Mouse (Mus musculus): ENCODE results near the gene Vcam1. TPM values are rescaled to one million over a fixed set of nuclear protein-coding genes. Genes with fewer than 3 reads are reported as not detected.

The Vcam1 gene
- polyA plus RNA-seq, 1 experiment from 2014 or later: 106 TPM

GRCm38 (mm10) chr3:116148676-116149075 lies 19.2 kb upstream of the Vcam1 start:
- Histone ChIP-seq H3K4me2 (no peak overlapping the region), H3K27me3 (no peaks in the 10 kb centered on the region), H3K36me3 (no peaks in the 10 kb centered on the region), H3K4me3 (no peak overlapping the region), H3K4me1 (0 out of 2 replicates have a peak, but pooled peaks cover 2% of the 10 kb centered on the region), H3K9me3 (no peaks in the 10 kb centered on the region), H3K27ac (no peak overlapping the region), H3K9ac (no peak overlapping the region)
- 26% methylated on average over 9 of the region's 9 CpGs for WGBS
- no peak for ATAC-seq (ENCODE audit: borderline replicate concordance, extremely low read depth, low FRiP score, low TSS enrichment)

GRCm38 (mm10) chr3:116141226-116141625 lies 11.7 kb upstream of the Vcam1 start:
- no peak for ATAC-seq (ENCODE audit: borderline replicate concordance, extremely low read depth, low FRiP score, low TSS enrichment)
- 89% methylated on average over 3 of the region's 3 CpGs for WGBS

GRCm38 (mm10) chr3:116139000-116139399 lies 9.5 kb upstream of the Vcam1 start:
- no peak overlapping the region for H3K4me2 ChIP-seq
- no peaks in the 10 kb centered on the region for H3K4me1 ChIP-seq
- H3K4me3 ChIP-seq: no peak overlapping the region
- WGBS: 46% methylated on average over 5 of the region's 5 CpGs
- no peak for ATAC-seq (ENCODE audit: borderline replicate concordance, extremely low read depth, low FRiP score, low TSS enrichment)
- no peak overlapping the region for H3K9ac ChIP-seq
- no peaks in the 10 kb centered on the region for H3K9me3 ChIP-seq
- no peak overlapping the region for H3K27ac ChIP-seq
- H3K27me3 ChIP-seq: no peaks in the 10 kb centered on the region
- no peaks in the 10 kb centered on the region for H3K36me3 ChIP-seq

More at GRCm38 (mm10) chr3:116141226-116141625, 11.7 kb upstream of the Vcam1 start:
- Histone ChIP-seq H3K4me3 (no peak overlapping the region), H3K9ac (no peak overlapping the region), H3K9me3 (no peaks in the 10 kb centered on the region), H3K36me3 (no peaks in the 10 kb centered on the region), H3K4me2 (no peak overlapping the region), H3K4me1 (no peaks in the 10 kb centered on the region), H3K27me3 (no peaks in the 10 kb centered on the region), H3K27ac (no peak overlapping the region)

GRCm38 (mm10) chr3:116138081-116138480 lies 8.6 kb upstream of the Vcam1 start:
- no peaks in the 10 kb centered on the region for H3K27me3 ChIP-seq
- no peak overlapping the region for H3K4me2 ChIP-seq
- no peak overlapping the region for H3K27ac ChIP-seq
- no peak for ATAC-seq (ENCODE audit: borderline replicate concordance, extremely low read depth, low FRiP score, low TSS enrichment)
- WGBS: 48% methylated on average over 5 of the region's 5 CpGs
- no peaks in the 10 kb centered on the region for H3K4me1 ChIP-seq
- H3K36me3 ChIP-seq: no peaks in the 10 kb centered on the region
- H3K4me3 ChIP-seq: no peak overlapping the region
- H3K9ac ChIP-seq: no peak overlapping the region
- no peaks in the 10 kb centered on the region for H3K9me3 ChIP-seq

- Histone ChIP-seq H3K27ac (no peak overlapping the region), H3K9ac (no peak overlapping the region), H3K4me3 (no peak overlapping the region), H3K4me1 (peaks cover 4% of the 10 kb centered on the region; the same call in 1 of the 2 replicates), H3K9me3 (no peaks in the 10 kb centered on the region), H3K4me2 (no peak overlapping the region), H3K27me3 (no peaks in the 10 kb centered on the region), H3K36me3 (no peaks in the 10 kb centered on the region)
- no peak for ATAC-seq (ENCODE audit: borderline replicate concordance, extremely low read depth, low FRiP score, low TSS enrichment)
- 42% methylated on average over 5 of the region's 5 CpGs for WGBS
Observed at GRCm38 (mm10) chr3:116133363-116133762, 3.9 kb upstream of the Vcam1 start.

GRCm38 (mm10) chr3:116130711-116131110 lies 1.2 kb upstream of the Vcam1 start:
- no peaks in the 10 kb centered on the region for H3K27me3 ChIP-seq
- no peak for ATAC-seq (ENCODE audit: borderline replicate concordance, extremely low read depth, low FRiP score, low TSS enrichment)
- H3K9me3 ChIP-seq: no peaks in the 10 kb centered on the region
- H3K4me2 ChIP-seq: no peak overlapping the region
- H3K4me3 ChIP-seq: no peak overlapping the region
- H3K9ac ChIP-seq: no peak overlapping the region
- no peak overlapping the region for H3K27ac ChIP-seq
- 76% methylated on average over 3 of the region's 3 CpGs for WGBS
- no peaks in the 10 kb centered on the region for H3K36me3 ChIP-seq
- H3K4me1 ChIP-seq: peaks cover 13% of the 10 kb centered on the region; the same call in 1 of the 2 replicates

GRCm38 (mm10) chr3:116129841-116130595 lies 530 bp upstream of the Vcam1 start:
- Histone ChIP-seq H3K4me1 (peaks cover 14% of the 10 kb centered on the region; the same call in 1 of the 2 replicates), H3K4me2 (peak overlapping the region; percentile 48), H3K27me3 (no peaks in the 10 kb centered on the region), H3K36me3 (no peaks in the 10 kb centered on the region), H3K27ac (no peak overlapping the region), H3K9me3 (no peaks in the 10 kb centered on the region), H3K9ac (no peak overlapping the region), H3K4me3 (no peak overlapping the region)
- no peak for ATAC-seq (ENCODE audit: borderline replicate concordance, extremely low read depth, low FRiP score, low TSS enrichment)
- WGBS: 28% methylated on average over 4 of the region's 4 CpGs

- 0 out of 2 replicates have a peak, but pooled peaks have one; percentile 44 for ATAC-seq (ENCODE audit: borderline replicate concordance, extremely low read depth, low FRiP score, low TSS enrichment)
- peaks cover 14% of the 10 kb centered on the region; the same call in 1 of the 2 replicates for H3K4me1 ChIP-seq
- H3K36me3 ChIP-seq: peaks cover 7% of the 10 kb centered on the region; the same call in 1 of the 2 replicates
- H3K9ac ChIP-seq: peak overlapping the region; percentile 46
- peak overlapping the region; percentile 43 for H3K4me3 ChIP-seq
- no peaks in the 10 kb centered on the region for H3K27me3 ChIP-seq
- H3K4me2 ChIP-seq: peak overlapping the region; percentile 48
- H3K9me3 ChIP-seq: no peaks in the 10 kb centered on the region
- H3K27ac ChIP-seq: peak overlapping the region; percentile 82
- WGBS: 36% methylated on average over 18 of the region's 18 CpGs
Observed at GRCm38 (mm10) chr3:116128311-116129204, 930 bp downstream of the Vcam1 start.

- Histone ChIP-seq H3K4me2 (peak overlapping the region; percentile 48), H3K36me3 (peaks cover 7% of the 10 kb centered on the region; the same call in 1 of the 2 replicates), H3K27me3 (no peaks in the 10 kb centered on the region), H3K9me3 (no peaks in the 10 kb centered on the region), H3K27ac (peak overlapping the region; percentile 58), H3K4me1 (peaks cover 14% of the 10 kb centered on the region; the same call in 1 of the 2 replicates), H3K9ac (peak overlapping the region; percentile 46), H3K4me3 (peak overlapping the region; percentile 43)
- WGBS: 47% methylated on average over 3 of the region's 3 CpGs
- no peak for ATAC-seq (ENCODE audit: borderline replicate concordance, extremely low read depth, low FRiP score, low TSS enrichment)
Observed at GRCm38 (mm10) chr3:116127836-116128235, 1.7 kb downstream of the Vcam1 start.

GRCm38 (mm10) chr3:116127281-116127680 lies 2.2 kb downstream of the Vcam1 start:
- H3K27ac ChIP-seq: peak overlapping the region; percentile 46
- H3K4me2 ChIP-seq: peak overlapping the region; percentile 48
- H3K36me3 ChIP-seq: peaks cover 7% of the 10 kb centered on the region; the same call in 1 of the 2 replicates
- H3K4me3 ChIP-seq: peak overlapping the region; percentile 43
- WGBS: 21% methylated on average over 2 of the region's 2 CpGs
- no peak for ATAC-seq (ENCODE audit: borderline replicate concordance, extremely low read depth, low FRiP score, low TSS enrichment)
- no peak overlapping the region for H3K9ac ChIP-seq
- H3K27me3 ChIP-seq: no peaks in the 10 kb centered on the region
- H3K9me3 ChIP-seq: no peaks in the 10 kb centered on the region
- H3K4me1 ChIP-seq: peaks cover 14% of the 10 kb centered on the region; the same call in 1 of the 2 replicates

GRCm38 (mm10) chr3:116126508-116127190 lies 2.8 kb downstream of the Vcam1 start:
- H3K4me2 ChIP-seq: peak overlapping the region; percentile 48
- peak overlapping the region; percentile 3; the same call in 1 of the 2 replicates for H3K9ac ChIP-seq
- 41% methylated on average over 7 of the region's 7 CpGs for WGBS
- peaks cover 14% of the 10 kb centered on the region; the same call in 1 of the 2 replicates for H3K4me1 ChIP-seq
- ATAC-seq (ENCODE audit: borderline replicate concordance, extremely low read depth, low FRiP score, low TSS enrichment): peak; percentile 19; the same call in 1 of the 2 replicates
- no peaks in the 10 kb centered on the region for H3K27me3 ChIP-seq
- H3K9me3 ChIP-seq: no peaks in the 10 kb centered on the region
- H3K36me3 ChIP-seq: peaks cover 7% of the 10 kb centered on the region; the same call in 1 of the 2 replicates
- peak overlapping the region; percentile 43 for H3K4me3 ChIP-seq
- H3K27ac ChIP-seq: peak overlapping the region; percentile 46
